Mouse (Mus musculus) stomach, postnatal 0 days (tissue): Measurements from ENCODE around the gene Mfsd9. TPM values are rescaled to one million over a fixed set of nuclear protein-coding genes. Genes with fewer than 3 reads are reported as not detected.

Experiments
- ATAC-seq: fragments of 200-750 bp; cut with Nextera tagmentation; 2 replicates; pipeline ENCODE4 v1.8.0; 2017; ENCODE audit not compliant: low FRiP score, low TSS enrichment
- DNase-seq: peaks from one replicate; pipeline ENCODE4 v3.0.0-alpha.2; 2016; ENCODE audit warnings: low spot score
- H3K27ac ChIP-seq: fragments of 300-500 bp; sonication (generic); replicated peaks from 2 replicates; pipeline ENCODE4 v1.5.1; 2014; ENCODE audit warnings: mild to moderate bottlenecking, control low read depth
- H3K27me3 ChIP-seq: fragments of 300-500 bp; sonication (generic); 2 replicates; pipeline ENCODE4 v1.6.1; 2014; ENCODE audit warnings: low read length; ENCODE audit not compliant: control insufficient read depth, insufficient read depth
- H3K36me3 ChIP-seq: fragments of 300-500 bp; sonication (generic); 2 replicates; pipeline ENCODE4 v1.6.1; 2014; ENCODE audit warnings: low read length, mixed read lengths; ENCODE audit not compliant: control insufficient read depth, insufficient read depth
- H3K4me1 ChIP-seq: fragments of 300-500 bp; sonication (generic); replicated peaks from 2 replicates; pipeline ENCODE4 v1.6.1; 2014; ENCODE audit warnings: antibody characterized with exemption; ENCODE audit not compliant: control insufficient read depth, insufficient read depth
- H3K4me2 ChIP-seq: fragments of 300-500 bp; sonication (generic); replicated peaks from 2 replicates; pipeline ENCODE4 v1.6.1; 2014; ENCODE audit warnings: low read depth, mild to moderate bottlenecking, control low read depth, moderate library complexity
- H3K4me3 ChIP-seq: fragments of 300-500 bp; sonication (generic); 2 replicates; pipeline ENCODE4 v1.5.1; 2014; ENCODE audit warnings: low read depth, low read length, control low read depth
- H3K9ac ChIP-seq: fragments of 300-500 bp; sonication (generic); 2 replicates; pipeline ENCODE4 v1.6.1; 2014; ENCODE audit warnings: mild to moderate bottlenecking, low read length, control low read depth, mixed read lengths
- H3K9me3 ChIP-seq: fragments of 300-500 bp; sonication (generic); 2 replicates; pipeline ENCODE4 v1.6.1; 2016; ENCODE audit warnings: low read length; ENCODE audit not compliant: control insufficient read depth
- CTCF ChIP-seq: IDR thresholded peaks from 2 replicates; pipeline ENCODE4 v1.5.1; 2016; ENCODE audit warnings: antibody characterized with exemption, low read depth, mild to moderate bottlenecking, moderate library complexity
- EP300 ChIP-seq: optimal IDR thresholded peaks from 2 replicates; pipeline ENCODE3; 2016; ENCODE audit warnings: antibody characterized with exemption
- WGBS: fragments of 180-500 bp; shearing (Covaris S2); extraction: QIAGEN DNeasy Blood & Tissue Kit; methylation state at CpG from one replicate; pipeline ENCODE4 v1.1.7; 2014; 5-methylcytosine and 5-hydroxymethylcytosine counted together
- polyA plus RNA-seq: library from polyadenylated mRNA; unstranded; fragments of >200 nt; fragmentation: Nextera tagmentation; extraction: Ambion mirVana; gene quantifications from 2 replicates; pipeline ENCODE4 v1.2.1, GENCODE M21; 2015

Mfsd9 gene
- polyA plus RNA-seq, 1 experiment from 2014 or later, result 3.9 TPM

DNA sequence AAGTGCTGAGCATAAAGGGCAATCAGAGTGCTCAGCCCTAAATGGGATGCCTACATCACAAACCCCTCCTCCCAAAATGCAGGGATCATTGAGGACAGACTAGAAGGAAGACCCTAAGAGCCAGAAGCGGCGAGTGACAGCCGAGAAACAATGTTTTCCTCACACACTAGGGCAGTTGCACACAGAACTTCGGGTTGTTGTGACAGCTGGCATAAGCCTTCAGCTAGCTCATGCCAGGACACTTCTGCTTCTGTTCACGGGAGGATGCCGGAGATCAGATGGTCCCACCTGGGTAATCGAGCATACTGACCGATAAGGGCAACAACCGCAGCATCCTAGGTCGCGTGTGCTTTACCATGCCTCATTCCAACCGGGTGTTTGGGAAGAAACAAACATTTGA, 13.6 kb upstream of the Mfsd9 start:
- 91% methylated on average over 12 of the region's 12 CpGs for WGBS
- H3K27me3 ChIP-seq, result no peaks in the 10 kb centered on the region
- ATAC-seq (no peak), DNase-seq (no peak)
- H3K9ac ChIP-seq, result no peak overlapping the region
- H3K36me3 ChIP-seq, result no peaks in the 10 kb centered on the region
- H3K4me3 ChIP-seq, result no peak overlapping the region
- no peak overlapping the region for H3K27ac ChIP-seq
- no peak for TF ChIP-seq EP300
- no peak for TF ChIP-seq CTCF
- no peak overlapping the region for H3K4me2 ChIP-seq
- no peaks in the 10 kb centered on the region for H3K9me3 ChIP-seq
- no peaks in the 10 kb centered on the region for H3K4me1 ChIP-seq

DNA sequence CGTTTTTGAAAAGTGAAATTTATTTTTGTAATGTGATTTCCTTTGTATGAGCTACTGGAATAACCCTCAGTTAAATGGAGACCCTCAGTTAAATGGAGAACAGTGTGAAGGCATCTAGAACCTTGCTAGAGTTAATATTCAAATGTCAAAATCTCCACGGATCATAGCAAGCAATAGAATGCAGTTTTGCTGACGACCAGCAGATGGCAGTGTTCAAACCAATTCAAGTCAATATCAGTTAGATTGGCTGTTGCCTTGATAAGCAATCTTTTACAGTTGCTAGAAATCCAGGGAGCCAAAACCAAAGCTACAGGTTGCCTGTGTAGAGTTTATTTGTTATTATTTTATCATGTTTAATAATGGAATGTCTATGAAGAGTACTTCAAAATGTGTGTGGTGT, 12.3 kb upstream of the Mfsd9 start:
- DNase-seq (peak; percentile 33), ATAC-seq (no peak)
- no peaks in the 10 kb centered on the region for H3K36me3 ChIP-seq
- TF ChIP-seq CTCF (peak; percentile 87), EP300 (no peak)
- H3K27ac ChIP-seq, result no peak overlapping the region
- H3K4me1 ChIP-seq, result no peaks in the 10 kb centered on the region
- H3K4me2 ChIP-seq, result no peak overlapping the region
- H3K4me3 ChIP-seq, result no peak overlapping the region
- H3K9ac ChIP-seq, result no peak overlapping the region
- WGBS, result 21% methylated on average over 3 of the region's 3 CpGs
- no peaks in the 10 kb centered on the region for H3K27me3 ChIP-seq
- no peaks in the 10 kb centered on the region for H3K9me3 ChIP-seq

DNA sequence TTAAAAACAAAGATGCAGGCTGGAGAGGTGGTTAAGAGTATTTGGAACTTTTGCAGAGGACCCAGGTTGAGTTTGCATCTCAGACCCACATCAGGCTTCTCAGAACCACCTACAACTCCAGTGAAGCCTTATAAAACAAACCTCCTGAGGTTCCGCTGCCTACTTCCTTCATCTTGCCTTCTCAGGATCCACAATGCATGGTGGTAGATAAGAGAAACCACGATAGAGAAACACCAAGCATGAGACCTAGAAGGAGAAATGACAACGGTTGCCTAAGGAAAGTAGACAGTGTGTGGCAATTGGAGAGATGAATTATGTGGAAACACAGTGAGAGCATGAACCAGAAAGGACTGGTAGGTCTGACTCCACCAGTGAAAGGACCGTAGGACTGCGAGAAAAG, 10.4 kb upstream of the Mfsd9 start:
- WGBS, result 81% methylated on average over 5 of the region's 5 CpGs
- H3K27ac ChIP-seq, result no peak overlapping the region
- H3K4me2 ChIP-seq, result no peak overlapping the region
- H3K36me3 ChIP-seq, result no peaks in the 10 kb centered on the region
- no peaks in the 10 kb centered on the region for H3K9me3 ChIP-seq
- H3K4me1 ChIP-seq, result no peaks in the 10 kb centered on the region
- no peak for DNase-seq
- no peaks in the 10 kb centered on the region for H3K27me3 ChIP-seq
- no peak overlapping the region for H3K9ac ChIP-seq
- no peak for TF ChIP-seq CTCF
- TF ChIP-seq EP300, result no peak
- no peak for ATAC-seq
- no peak overlapping the region for H3K4me3 ChIP-seq

DNA sequence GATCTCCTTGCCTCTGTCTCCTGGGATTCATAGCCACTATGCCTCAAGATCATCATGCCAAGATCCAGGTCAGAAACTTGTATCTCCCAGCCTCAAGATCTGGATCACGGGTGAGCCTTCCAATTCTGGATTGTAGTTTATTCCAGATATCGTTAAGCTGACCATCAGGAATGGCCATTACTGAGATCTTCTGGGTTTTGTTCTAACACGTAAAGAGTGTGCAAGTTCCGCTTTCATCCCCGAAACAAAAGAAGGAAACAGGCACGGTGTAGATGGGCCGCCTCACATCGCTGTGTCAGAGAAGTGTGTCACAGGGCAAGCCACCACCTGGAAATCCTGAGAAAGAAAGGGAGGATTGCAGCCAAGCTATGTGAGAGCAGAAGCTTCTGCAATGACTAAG, 8.6 kb upstream of the Mfsd9 start:
- no peak overlapping the region for H3K9ac ChIP-seq
- H3K36me3 ChIP-seq, result no peaks in the 10 kb centered on the region
- no peaks in the 10 kb centered on the region for H3K9me3 ChIP-seq
- DNase-seq (no peak), ATAC-seq (no peak)
- no peaks in the 10 kb centered on the region for H3K4me1 ChIP-seq
- no peak overlapping the region for H3K4me2 ChIP-seq
- TF ChIP-seq EP300 (no peak), CTCF (no peak)
- WGBS, result 82% methylated on average over 8 of the region's 8 CpGs
- no peaks in the 10 kb centered on the region for H3K27me3 ChIP-seq
- no peak overlapping the region for H3K4me3 ChIP-seq
- no peak overlapping the region for H3K27ac ChIP-seq

DNA sequence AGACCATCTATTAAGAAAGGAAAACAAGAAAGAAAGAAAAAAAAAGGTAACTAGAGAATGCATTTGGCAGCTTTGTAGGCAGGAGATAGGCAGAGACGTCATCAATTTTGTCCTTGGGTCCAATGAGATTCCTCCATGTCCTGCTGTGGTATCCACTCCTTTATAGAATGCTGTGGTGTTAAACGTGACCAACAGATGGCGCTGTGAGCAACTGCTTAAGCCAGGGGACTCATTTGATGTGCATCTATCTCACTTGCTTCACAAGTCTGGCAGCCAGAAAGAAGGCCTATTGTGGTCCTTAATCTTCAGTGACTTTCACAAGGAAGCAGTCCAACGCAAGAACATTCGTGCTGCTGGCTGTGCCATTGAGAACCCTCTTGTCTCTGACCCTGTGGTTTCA, 6.9 kb upstream of the Mfsd9 start:
- H3K4me1 ChIP-seq, result no peaks in the 10 kb centered on the region
- no peak overlapping the region for H3K4me3 ChIP-seq
- no peak overlapping the region for H3K27ac ChIP-seq
- no peaks in the 10 kb centered on the region for H3K9me3 ChIP-seq
- DNase-seq (peak; percentile 64), ATAC-seq (peak; percentile 74; the same call in 1 of the 2 replicates)
- no peak overlapping the region for H3K4me2 ChIP-seq
- H3K9ac ChIP-seq, result no peak overlapping the region
- H3K36me3 ChIP-seq, result no peaks in the 10 kb centered on the region
- TF ChIP-seq CTCF (peak; percentile 82), EP300 (no peak)
- WGBS, result 18% methylated on average over 5 of the region's 5 CpGs
- no peaks in the 10 kb centered on the region for H3K27me3 ChIP-seq

DNA sequence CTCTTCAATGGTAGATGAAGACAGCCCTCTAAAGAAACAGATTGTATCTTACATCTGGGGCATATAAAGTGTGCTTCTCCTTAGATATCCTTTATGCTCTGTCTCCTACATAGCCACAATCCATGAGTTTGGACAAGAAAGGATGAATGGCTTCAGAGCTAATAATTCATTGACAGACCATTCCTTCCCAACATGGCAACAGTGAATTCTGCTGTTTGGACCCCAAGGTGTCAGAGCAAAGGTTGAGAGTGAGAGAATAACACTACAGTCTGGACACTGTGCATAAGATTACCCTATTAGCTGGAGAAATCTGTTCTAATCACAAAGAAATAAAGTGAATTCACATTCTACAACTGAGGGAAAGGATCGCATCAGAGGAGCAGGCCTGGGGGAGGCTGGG, 5.0 kb upstream of the Mfsd9 start:
- Histone ChIP-seq H3K4me3 (no peak overlapping the region), H3K27ac (no peak overlapping the region), H3K4me2 (no peak overlapping the region), H3K4me1 (no peaks in the 10 kb centered on the region), H3K36me3 (no peaks in the 10 kb centered on the region), H3K9me3 (no peaks in the 10 kb centered on the region), H3K9ac (no peak overlapping the region), H3K27me3 (no peaks in the 10 kb centered on the region)
- ATAC-seq (no peak), DNase-seq (no peak)
- WGBS, result 91% methylated on average over 1 of the region's 1 CpGs
- no peak for TF ChIP-seq CTCF
- no peak for TF ChIP-seq EP300
